Mouse (Mus musculus) heart, postnatal 14 days (tissue): Measurements from ENCODE around the gene Syne3. TPM values are rescaled to one million over a fixed set of nuclear protein-coding genes. Genes with fewer than 3 reads are reported as not detected.

ENCODE experiments used
- DNase-seq, 2 experiments: peaks; one replicate each; pipeline ENCODE4 v3.0.0; 2021 to 2022
- intact Hi-C: fragments of 180-260 bp; cut with DNase I; formaldehyde crosslinking; loops from one replicate; pipeline ENCODE4 v1.15.1; 2025
- long read RNA-seq, 2 experiments: library from polyadenylated mRNA; stranded (forward); transcript quantifications; one replicate each; pipeline ENCODE4 v2.0.0; 2021
- total RNA-seq, 2 experiments: library from RNA; stranded (reverse); gene quantifications; 2 replicates each; pipeline ENCODE4 v1.2.3; 2021

Gene Syne3
- 1 to 10 TPM; 5.2 to 6.1 TPM for total RNA-seq
- long read RNA-seq, experiment 1, partial matches to known transcripts, result 0 of 1 reads
- long read RNA-seq, experiment 1, other reads (novel, unspliced or antisense), result 1 of 1 reads
- long read RNA-seq, experiment 2, partial matches to known transcripts, result 0 of 1 reads
- long read RNA-seq, experiment 2, other reads (novel, unspliced or antisense), result 1 of 1 reads

- intact Hi-C loops, result no loop called here
- DNase-seq, result peak; percentile 80 to 81
Observed at GRCm38 (mm10) chr12:105009370-105010212, at the start of gene Syne3. TSS of gene Syne3 (minus strand) at chr12:105009809.

GRCm38 (mm10) chr12:105055308-105055707 lies 45.7 kb upstream of the Syne3 start:
- intact Hi-C loops, result loop anchor here (10.0 kb wide), 1 partner anchor 119 kb away; the partner anchor contains the start of gene Tcl1b5
- no peak for DNase-seq

- no peak for DNase-seq
- intact Hi-C loops, result loop anchor here (10.0 kb wide), 1 partner anchor 121 kb away; the partner anchor contains the start of gene Tcl1b5
Observed at GRCm38 (mm10) chr12:105054041-105054440, 44.4 kb upstream of the Syne3 start.

- peak; percentile 38 to 62 for DNase-seq
- intact Hi-C loops, result loop anchor here (1.0 to 10.0 kb wide), 3 partner anchors 53 to 376 kb away; partner anchors contain the start of gene Tcl1b5
Observed at GRCm38 (mm10) chr12:105050898-105051297, 41.3 kb upstream of the Syne3 start.

- intact Hi-C loops, result loop anchor here (2.0 to 10.0 kb wide), 2 partner anchors 125 to 377 kb away; partner anchors contain the start of gene Tcl1b5
Observed at GRCm38 (mm10) chr12:105049813-105050212, 40.2 kb upstream of the Syne3 start.

GRCm38 (mm10) chr12:105048301-105048863 lies 38.8 kb upstream of the Syne3 start:
- no peak for DNase-seq
- intact Hi-C loops, result no loop called here

More at GRCm38 (mm10) chr12:105049813-105050212, 40.2 kb upstream of the Syne3 start:
- DNase-seq, result no peak

- intact Hi-C loops, result no loop called here
- no peak for DNase-seq
Observed at GRCm38 (mm10) chr12:105044775-105045174, 35.2 kb upstream of the Syne3 start.

- intact Hi-C loops, result no loop called here
Observed at GRCm38 (mm10) chr12:105043081-105043480, 33.5 kb upstream of the Syne3 start.

GRCm38 (mm10) chr12:105040950-105041349 lies 31.3 kb upstream of the Syne3 start:
- DNase-seq, result no peak
- intact Hi-C loops, result no loop called here

More at GRCm38 (mm10) chr12:105043081-105043480, 33.5 kb upstream of the Syne3 start:
- DNase-seq, result no peak

- intact Hi-C loops, result loop anchor here (10.0 kb wide), 1 partner anchor 765 kb away; no protein-coding TSS in a partner anchor
- no peak for DNase-seq
Observed at GRCm38 (mm10) chr12:105039578-105040289, 30.1 kb upstream of the Syne3 start.

- intact Hi-C loops, result loop anchor here (10.0 kb wide), 1 partner anchor 766 kb away; no protein-coding TSS in a partner anchor
- DNase-seq, result no peak
Observed at GRCm38 (mm10) chr12:105038918-105039317, 29.3 kb upstream of the Syne3 start.

- intact Hi-C loops, result loop anchor here (10.0 kb wide), 1 partner anchor 767 kb away; no protein-coding TSS in a partner anchor
Observed at GRCm38 (mm10) chr12:105038211-105038610, 28.6 kb upstream of the Syne3 start.

GRCm38 (mm10) chr12:105034130-105034769 lies 24.6 kb upstream of the Syne3 start:
- no peak for DNase-seq
- intact Hi-C loops, result loop anchor here (10.0 kb wide), 1 partner anchor 771 kb away; no protein-coding TSS in a partner anchor

More at GRCm38 (mm10) chr12:105038211-105038610, 28.6 kb upstream of the Syne3 start:
- DNase-seq, result no peak

GRCm38 (mm10) chr12:105032832-105033775 lies 23.5 kb upstream of the Syne3 start:
- no peak for DNase-seq
- intact Hi-C loops, result loop anchor here (10.0 kb wide), 1 partner anchor 772 kb away; no protein-coding TSS in a partner anchor

GRCm38 (mm10) chr12:105032147-105032831 lies 22.7 kb upstream of the Syne3 start, which contains the start of gene Glrx5:
TSS of gene Glrx5 (plus strand) at chr12:105032688.
- intact Hi-C loops, result loop anchor here (10.0 kb wide), 1 partner anchor 773 kb away; no protein-coding TSS in a partner anchor
- peak; percentile 97 to 98 for DNase-seq

GRCm38 (mm10) chr12:105031081-105032058 lies 21.8 kb upstream of the Syne3 start:
- intact Hi-C loops, result loop anchor here (10.0 kb wide), 1 partner anchor 773 kb away; no protein-coding TSS in a partner anchor
- DNase-seq, result no peak
